In genomic region chr15:102670281-102670680, GRCm38 (mm10) we compare ENCODE assay signal across 8 mouse cellular contexts. TPM values are rescaled to one million over a fixed set of nuclear protein-coding genes. Genes with fewer than 3 reads are reported as not detected.
A peak's percentile ranks its signal among the peaks of the same experiment; 100 is the strongest.
DNase-seq lines count a peak whose midpoint lies in the region; ATAC-seq and TF ChIP-seq lines count a peak whose summit lies in the region.

No protein-coding gene starts in this region.

- H3K9me3 ChIP-seq in liver, embryonic 12.5 days (replicated peaks): no peaks in the 10 kb centered on the region
- H3K9me3 ChIP-seq in stomach, postnatal 0 days (ENCODE audit: control insufficient read depth, low read length): no peaks in the 10 kb centered on the region

- TF ChIP-seq CTCF in stomach, postnatal 0 days (IDR thresholded peaks at IDR 0.05; ENCODE audit: low read depth): no peak

- ATAC-seq in CD4-positive, CD25-positive, alpha-beta regulatory T cell, adult 4 months: no peak
- no peak for ATAC-seq in liver, embryonic 12.5 days
- no peak for ATAC-seq in stomach, postnatal 0 days (ENCODE audit: low FRiP score, low TSS enrichment)

- H3K4me1 ChIP-seq in liver, embryonic 12.5 days: peaks cover 39% of the 10 kb centered on the region
- no peaks in the 10 kb centered on the region for H3K4me1 ChIP-seq in stomach, postnatal 0 days (replicated peaks; ENCODE audit: control insufficient read depth, insufficient read depth)

- no peak for TF ChIP-seq EP300 in stomach, postnatal 0 days (optimal IDR thresholded peaks at IDR 0.05)

- H3K4me2 ChIP-seq in liver, embryonic 12.5 days: peak overlapping the region; percentile 72
- H3K4me2 ChIP-seq in stomach, postnatal 0 days (replicated peaks; ENCODE audit: low read depth): peak overlapping the region; percentile 91

- peak overlapping the region; percentile 85 for H3K4me3 ChIP-seq in liver, embryonic 12.5 days
- peak overlapping the region; percentile 82 for H3K4me3 ChIP-seq in stomach, postnatal 0 days (ENCODE audit: low read depth, low read length)

- peak overlapping the region; percentile 84 for H3K27ac ChIP-seq in liver, embryonic 12.5 days
- H3K27ac ChIP-seq in stomach, postnatal 0 days (replicated peaks): peak overlapping the region; percentile 94

- H3K27me3 ChIP-seq in liver, embryonic 12.5 days (replicated peaks): peaks cover 37% of the 10 kb centered on the region
- H3K27me3 ChIP-seq in stomach, postnatal 0 days (ENCODE audit: control insufficient read depth, insufficient read depth, low read length): no peaks in the 10 kb centered on the region

- intact Hi-C loops in heart, postnatal 10 days (cut with DNase I): loop anchor here (2.0 kb wide), 1 partner anchor 45 kb away; the partner anchor contains the start of genes Atf7 and Gm28047

- peak; percentile 34 for DNase-seq in CD4-positive, CD25-positive, alpha-beta regulatory T cell, adult 2 months (ENCODE audit: low read depth, low spot score)
- peak; percentile 37 for DNase-seq in retina, embryonic 14.5 days (ENCODE audit: low spot score)
- DNase-seq in retina, postnatal 1 day: no peak
- DNase-seq in heart, postnatal 10 days: peak; percentile 48 to 50
- no peak for DNase-seq in stomach, postnatal 0 days (ENCODE audit: low spot score)
- no peak for DNase-seq in layer of hippocampus, adult 18-20 months (ENCODE audit: low spot score in 2 of 2)

- WGBS in liver, embryonic 12.5 days (ENCODE audit: insufficient replicate concordance): 11% methylated on average over 6 of the region's 6 CpGs
- WGBS in stomach, postnatal 0 days: 3% methylated on average over 6 of the region's 6 CpGs

- H3K9ac ChIP-seq in liver, embryonic 12.5 days: peak overlapping the region; percentile 93
- H3K9ac ChIP-seq in stomach, postnatal 0 days (ENCODE audit: low read length): peak overlapping the region; percentile 97

- peaks cover 42% of the 10 kb centered on the region for H3K36me3 ChIP-seq in liver, embryonic 12.5 days
- peaks cover 10% of the 10 kb centered on the region; the same call in 1 of the 2 replicates for H3K36me3 ChIP-seq in stomach, postnatal 0 days (ENCODE audit: control insufficient read depth, insufficient read depth, low read length)

RNA-seq across cellular contexts. Expression of gene Atp5g2, which starts 1.9 kb away (rescaled TPM):
- 10 to 100 TPM; 59.6 to 89.5 TPM for polyA plus RNA-seq in CD4-positive, CD25-positive, alpha-beta regulatory T cell, adult 4 months (2017; shearing (Covaris generic))
- total RNA-seq in heart, postnatal 10 days (2021): 10 to 100 TPM; 31.1 to 47.4 TPM
- polyA plus RNA-seq in liver, embryonic 12.5 days (2016; fragmentation: Nextera tagmentation; extraction: Ambion mirVana): 39.6 and 42.2 TPM in 2 replicates
- polyA plus RNA-seq in stomach, postnatal 0 days (2015; fragmentation: Nextera tagmentation; extraction: Ambion mirVana): 66.6 and 71.4 TPM in 2 replicates
- total RNA-seq in layer of hippocampus, adult 18-20 months (2021): 10 to 100 TPM; 14.5 to 15.6 TPM

RNA-seq across cellular contexts. Expression of gene Atf7, which starts 45.0 kb away (rescaled TPM):
- polyA plus RNA-seq in CD4-positive, CD25-positive, alpha-beta regulatory T cell, adult 4 months (2017; shearing (Covaris generic)): 10 to 100 TPM; 41.4 to 42.2 TPM
- total RNA-seq in heart, postnatal 10 days (2021): 10 to 100 TPM; 71.3 to 79.2 TPM
- 11.5 and 14.3 TPM in 2 replicates for polyA plus RNA-seq in liver, embryonic 12.5 days (2016; fragmentation: Nextera tagmentation; extraction: Ambion mirVana)
- 17.0 and 17.3 TPM in 2 replicates for polyA plus RNA-seq in stomach, postnatal 0 days (2015; fragmentation: Nextera tagmentation; extraction: Ambion mirVana)
- 10 to 100 TPM; 35.7 to 42.6 TPM for total RNA-seq in layer of hippocampus, adult 18-20 months (2021)

RNA-seq across cellular contexts. Expression of gene Gm28047, which starts 45.4 kb away (rescaled TPM):
- polyA plus RNA-seq in CD4-positive, CD25-positive, alpha-beta regulatory T cell, adult 4 months (2017; shearing (Covaris generic)): 1 to 10 TPM in 1 of 2 experiments, not detected in 1; 1.5 TPM
- 1 to 10 TPM in 1 of 2 experiments, not detected in 1; 1.2 TPM for total RNA-seq in heart, postnatal 10 days (2021)
- polyA plus RNA-seq in liver, embryonic 12.5 days (2016; fragmentation: Nextera tagmentation; extraction: Ambion mirVana): not detected in 2 replicates
- not detected in 2 replicates for polyA plus RNA-seq in stomach, postnatal 0 days (2015; fragmentation: Nextera tagmentation; extraction: Ambion mirVana)
- total RNA-seq in layer of hippocampus, adult 18-20 months (2021): 1 to 10 TPM in 1 of 2 experiments, not detected in 1; 1.6 TPM

RNA-seq across cellular contexts. Expression of gene Calcoco1, which starts 51.7 kb away (rescaled TPM):
- polyA plus RNA-seq in CD4-positive, CD25-positive, alpha-beta regulatory T cell, adult 4 months (2017; shearing (Covaris generic)): 10 to 100 TPM; 37.8 to 60.1 TPM
- total RNA-seq in heart, postnatal 10 days (2021): 100 to 1,000 TPM in 1 of 2 experiments, 10 to 100 TPM in 1; 90.9 to 100 TPM
- 8.7 and 10.3 TPM in 2 replicates for polyA plus RNA-seq in liver, embryonic 12.5 days (2016; fragmentation: Nextera tagmentation; extraction: Ambion mirVana)
- 25.5 and 27.6 TPM in 2 replicates for polyA plus RNA-seq in stomach, postnatal 0 days (2015; fragmentation: Nextera tagmentation; extraction: Ambion mirVana)
- total RNA-seq in layer of hippocampus, adult 18-20 months (2021): 10 to 100 TPM; 86.9 to 92.4 TPM

Comparison
In these comparisons a context has a peak if more than half of its experiments do, and no peak if none do; other contexts are left out.
1. DNase-seq: peak in CD4-positive, CD25-positive, alpha-beta regulatory T cell, adult 2 months (single experiment), retina, embryonic 14.5 days (single experiment) and heart, postnatal 10 days (2 of 2); none in retina, postnatal 1 day (single experiment), stomach, postnatal 0 days (single experiment) and layer of hippocampus, adult 18-20 months (0 of 2).